Mouse (Mus musculus) retina, embryonic 14.5 days (tissue): ENCODE results near the gene Lmo7.
A peak's percentile ranks its signal among the peaks of the same experiment; 100 is the strongest.

Experiments used
- DNase-seq: peaks from one replicate; pipeline ENCODE4 v3.0.0-alpha.2; 2015; ENCODE audit warnings: low spot score

The Lmo7 gene

DNA sequence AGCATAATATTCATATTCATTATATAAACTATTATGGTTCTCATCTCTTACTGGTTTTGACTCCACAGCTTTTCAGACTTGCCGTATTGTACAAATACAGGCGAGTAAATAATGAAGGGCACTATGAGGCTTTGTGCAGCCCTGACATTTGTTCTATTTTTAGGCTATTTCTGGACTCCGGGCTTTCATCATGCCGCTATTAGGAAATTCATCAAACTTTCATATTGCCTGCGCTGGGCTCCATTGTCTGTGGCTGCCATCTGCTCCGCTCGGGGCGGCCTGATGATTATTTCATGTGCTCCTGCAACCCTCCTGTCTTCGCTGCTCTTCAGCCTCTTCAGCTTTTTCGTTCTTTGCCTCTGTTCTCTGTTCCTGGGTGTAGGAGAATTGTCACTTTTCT, 50.3 kb downstream of the Lmo7 start:
- DNase-seq = peak; percentile 27

DNA sequence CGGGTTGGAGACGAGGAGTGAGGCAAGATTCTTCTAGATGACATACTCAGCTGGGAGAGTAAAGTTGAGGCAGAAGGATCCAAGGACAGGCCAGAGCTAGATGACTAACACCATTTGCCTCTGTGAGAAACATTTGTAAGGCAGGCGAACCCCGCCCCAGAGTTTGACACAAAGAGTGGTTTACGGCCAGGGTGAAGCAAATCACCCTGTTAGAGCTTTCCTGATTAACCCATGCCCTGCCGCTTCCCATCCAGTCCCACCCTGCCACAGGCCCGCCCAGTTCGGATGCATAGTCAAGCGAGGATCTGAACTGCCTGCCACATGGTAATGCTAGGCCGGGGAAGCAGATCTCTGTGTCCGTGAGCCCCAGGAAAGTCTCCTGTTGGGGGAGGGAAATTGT, 51.5 kb downstream of the Lmo7 start:
- DNase-seq = no peak

GRCm38 (mm10) chr14:101781943-101782510, 52.3 kb downstream of the Lmo7 start:
- peak; percentile 63 for DNase-seq

GRCm38 (mm10) chr14:101784315-101784945, 54.7 kb downstream of the Lmo7 start:
- no peak for DNase-seq

DNA sequence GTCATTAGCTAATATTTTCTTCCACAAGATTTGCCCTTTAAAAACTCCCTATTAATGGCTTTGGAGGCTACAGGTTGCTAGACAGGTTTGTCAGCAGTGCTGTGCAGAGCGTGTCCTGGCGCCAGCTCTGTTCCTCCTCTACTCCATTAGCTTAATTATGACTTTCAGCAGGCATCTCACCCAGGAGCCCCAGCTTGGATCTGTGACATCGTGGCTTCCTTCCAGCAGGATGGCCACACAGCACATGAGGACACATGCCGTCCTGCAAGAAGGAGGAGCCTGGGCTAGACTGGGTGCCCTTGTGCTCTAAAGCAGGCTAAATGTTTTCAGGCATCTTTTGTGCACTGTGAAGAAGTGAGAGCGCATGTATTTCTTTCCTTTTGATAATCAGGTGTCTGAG, 58.1 kb downstream of the Lmo7 start:
- DNase-seq = no peak

DNA sequence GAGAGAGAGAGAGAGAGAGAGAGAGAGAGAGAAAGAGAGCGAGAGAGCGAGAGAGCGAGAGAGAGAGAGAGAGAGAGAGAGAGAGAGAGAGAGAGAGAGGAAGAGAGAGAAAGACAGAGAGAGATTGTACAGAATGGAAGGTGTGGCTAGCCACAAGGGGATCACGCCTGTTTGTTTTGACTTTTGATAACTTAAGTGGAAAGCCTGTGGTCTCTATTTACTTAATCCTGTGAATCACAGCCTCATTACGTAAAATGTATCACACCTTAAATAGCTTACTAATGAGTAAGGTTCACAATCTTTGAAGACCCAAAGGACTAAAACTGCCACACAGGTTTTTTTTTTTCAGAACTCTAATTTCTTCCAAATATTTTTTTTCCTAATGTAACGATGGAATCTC, 58.7 kb downstream of the Lmo7 start:
- DNase-seq = no peak

DNA sequence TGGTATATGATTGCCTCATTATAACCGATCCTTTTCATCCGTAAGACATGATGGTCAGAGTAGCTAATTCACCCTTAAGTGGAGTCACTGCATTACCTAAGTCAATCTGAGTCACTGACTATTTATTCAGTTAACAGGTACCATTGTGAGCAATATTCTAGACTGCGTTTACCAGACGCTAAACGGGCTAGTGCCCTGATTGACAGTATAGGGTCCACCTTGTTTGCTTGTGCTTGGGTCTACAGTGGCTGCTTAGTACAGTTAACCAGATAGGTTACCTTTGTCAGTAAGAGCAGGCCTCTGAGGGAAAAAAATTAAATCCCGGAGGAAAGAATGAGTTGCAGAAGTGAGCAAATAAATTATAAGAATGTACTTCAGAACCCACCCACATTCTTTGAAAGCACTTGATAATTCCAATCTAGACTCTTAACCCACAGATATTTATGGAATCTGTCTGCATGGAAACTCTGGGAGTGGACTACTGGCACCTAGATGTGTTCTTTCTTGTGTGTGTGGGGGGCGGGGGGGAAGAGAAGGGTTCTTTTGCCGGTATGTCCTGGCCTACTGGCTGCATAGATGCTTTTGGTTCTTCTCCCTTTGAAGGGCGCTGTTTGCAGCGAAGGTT, 64.9 kb downstream of the Lmo7 start:
- no peak for DNase-seq

DNA sequence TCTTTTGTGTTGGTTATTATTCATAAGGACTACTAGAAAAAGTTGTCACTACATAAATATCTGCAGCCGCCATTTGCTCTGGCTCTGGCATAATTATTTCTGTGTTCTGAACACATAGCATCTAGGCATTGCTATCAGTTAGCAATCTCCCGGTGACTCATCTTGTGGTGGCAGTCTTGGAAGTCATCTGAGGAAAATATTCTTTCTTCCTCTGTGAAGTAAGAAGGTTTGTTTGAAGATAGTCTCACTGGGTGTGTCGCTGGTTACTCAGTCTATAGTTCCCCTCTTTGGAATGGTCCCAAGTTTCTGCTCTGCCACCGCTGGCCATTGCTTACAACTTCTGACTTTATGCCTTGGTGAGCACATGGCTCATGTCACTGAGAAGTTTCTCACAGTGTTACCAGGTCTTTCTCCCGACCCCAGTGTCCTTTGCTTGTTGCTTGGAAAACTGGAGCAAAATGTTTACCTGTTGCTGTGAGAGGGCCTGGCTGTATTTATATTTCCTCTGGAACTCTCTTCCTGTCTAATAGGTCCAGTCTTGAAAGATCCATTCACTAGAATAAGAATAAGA, 68.3 kb downstream of the Lmo7 start:
- no peak for DNase-seq

- DNase-seq = no peak
These were observed 69.0 kb downstream of the Lmo7 start for GRCm38 (mm10) chr14:101798766-101799165.

DNA sequence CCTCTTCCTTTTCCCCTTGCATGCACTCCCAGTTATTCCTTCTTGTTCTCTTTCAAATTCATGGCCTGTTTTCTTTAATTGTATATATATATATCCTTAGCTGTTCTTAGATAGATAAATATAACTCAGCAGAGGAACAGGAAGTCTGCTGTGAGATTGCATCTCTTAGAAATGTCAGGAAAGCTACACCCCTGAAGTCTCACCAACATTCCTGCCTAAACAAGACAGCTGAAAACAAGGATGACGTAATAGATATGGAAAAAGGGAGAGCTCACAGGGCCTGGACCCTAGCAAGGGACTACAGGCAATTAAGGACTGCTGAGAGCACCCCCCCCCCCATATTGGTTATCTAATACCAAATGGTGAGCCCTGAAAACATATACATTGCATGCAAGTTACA, 71.9 kb downstream of the Lmo7 start:
- DNase-seq = no peak

- DNase-seq = no peak
These were observed 74.4 kb downstream of the Lmo7 start for GRCm38 (mm10) chr14:101804119-101804518.

DNA sequence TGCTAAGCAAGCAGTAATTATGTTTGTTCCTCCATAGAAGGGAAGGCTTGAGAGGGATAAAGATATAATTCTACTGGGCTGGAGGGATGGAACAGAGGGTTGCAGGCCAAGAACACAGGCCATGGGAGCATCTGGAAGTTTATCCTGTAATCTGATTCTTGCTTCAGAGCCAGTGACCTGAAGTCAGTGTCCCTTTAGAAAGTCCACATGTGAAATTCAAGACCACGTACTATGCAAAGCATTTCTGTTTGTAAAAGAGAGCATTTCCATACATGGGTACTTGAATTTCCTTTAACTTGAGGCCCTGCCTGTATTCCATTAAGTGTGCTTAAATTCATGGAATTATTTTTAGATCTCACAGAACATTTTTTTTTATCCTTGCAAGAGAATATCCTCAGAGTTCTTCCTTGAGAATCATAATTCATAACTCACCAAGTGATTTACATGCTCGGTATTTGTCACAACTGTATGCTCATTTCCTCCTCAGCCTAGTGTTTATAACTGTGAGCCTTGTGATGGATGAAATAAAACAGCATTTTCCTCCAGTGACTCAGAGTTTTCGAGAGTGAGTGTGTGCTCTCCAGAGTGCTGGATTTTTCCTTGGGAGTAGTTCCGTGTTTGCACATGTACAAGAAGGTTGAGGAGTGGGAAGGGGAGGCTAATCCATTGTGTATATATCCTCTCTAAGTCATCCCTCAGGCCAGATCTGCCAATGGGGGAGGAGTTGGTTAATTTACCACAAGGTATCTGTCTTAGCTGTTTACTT, 75.0 kb downstream of the Lmo7 start:
- DNase-seq = no peak

GRCm38 (mm10) chr14:101805328-101805697, 75.6 kb downstream of the Lmo7 start:
- no peak for DNase-seq

DNA sequence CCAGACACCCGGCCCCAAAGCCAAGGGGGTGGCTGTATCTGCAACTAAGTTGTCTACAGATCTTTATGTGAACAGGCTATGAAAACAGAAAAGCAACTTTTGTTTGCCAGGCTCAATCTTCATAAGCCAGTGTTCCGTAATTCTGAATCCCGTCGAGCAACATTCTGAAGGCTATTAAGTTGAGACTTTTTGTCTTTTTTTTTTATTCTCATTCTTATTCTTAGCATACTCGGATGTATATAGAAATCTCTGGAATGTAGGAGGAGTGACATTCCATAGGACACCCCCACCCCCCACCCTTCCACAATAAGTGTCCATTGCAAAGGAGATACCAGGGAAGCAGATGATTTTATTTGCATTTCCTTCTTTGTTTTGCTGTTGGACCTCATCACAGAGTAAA, 76.3 kb downstream of the Lmo7 start:
- DNase-seq = no peak

DNA sequence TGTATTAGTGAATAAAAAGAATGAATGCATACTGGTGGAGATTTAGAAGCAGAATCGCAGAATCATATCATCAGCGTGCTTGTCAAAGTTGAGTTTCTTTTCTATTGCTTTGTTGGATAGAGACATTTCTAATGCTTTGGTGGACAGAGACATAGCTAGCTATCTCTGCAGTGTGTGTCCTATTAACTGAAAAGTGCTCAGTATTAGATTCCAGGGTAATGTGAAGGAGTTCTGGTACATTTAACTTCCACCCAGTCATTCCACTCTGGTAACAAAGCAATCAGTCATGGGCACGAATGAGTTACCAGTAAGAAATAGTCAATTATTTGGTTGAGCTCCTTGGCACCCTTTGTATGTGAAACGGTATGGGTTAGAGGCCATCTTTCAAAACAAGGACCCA, 76.8 kb downstream of the Lmo7 start:
- DNase-seq = no peak

DNA sequence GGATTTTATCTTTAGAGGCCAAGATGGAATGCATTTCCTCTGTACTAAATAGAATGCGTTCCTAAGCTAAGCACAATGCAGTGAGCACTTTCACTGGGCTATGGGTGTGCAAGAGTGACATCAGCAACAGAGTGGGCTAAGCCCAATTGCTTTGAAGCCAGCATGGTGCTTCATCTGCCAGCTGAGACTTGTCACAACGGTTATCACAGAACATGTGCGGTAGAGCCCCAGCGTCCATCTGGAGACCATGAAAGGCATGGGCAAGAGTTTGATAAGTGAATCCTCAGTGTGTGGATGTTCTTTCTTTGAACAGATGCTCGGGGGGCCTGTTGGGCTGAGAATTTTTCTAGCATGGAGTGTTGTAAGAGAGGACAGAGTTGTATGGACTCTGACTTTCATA, 86.7 kb downstream of the Lmo7 start:
- DNase-seq = no peak

DNA sequence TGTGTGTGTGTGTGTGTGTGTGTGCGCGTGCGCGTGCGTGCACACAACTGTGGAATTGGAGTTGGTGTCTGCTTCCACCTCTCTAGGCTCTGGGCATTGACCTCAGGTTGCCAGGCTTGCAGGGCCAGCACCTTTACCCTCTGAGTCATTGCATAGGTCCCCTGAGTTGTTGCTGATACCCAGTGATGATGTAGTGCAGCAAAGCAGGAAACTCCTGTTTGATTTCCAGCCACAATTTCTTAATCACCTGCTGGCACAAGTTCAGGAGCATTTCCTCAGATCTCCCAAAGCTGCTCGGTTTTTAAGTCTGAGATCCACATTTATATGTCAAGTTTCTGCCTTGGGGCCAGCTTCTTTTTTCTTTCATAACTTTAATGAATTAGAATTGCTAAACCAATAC, 92.6 kb downstream of the Lmo7 start:
- DNase-seq = no peak

DNA sequence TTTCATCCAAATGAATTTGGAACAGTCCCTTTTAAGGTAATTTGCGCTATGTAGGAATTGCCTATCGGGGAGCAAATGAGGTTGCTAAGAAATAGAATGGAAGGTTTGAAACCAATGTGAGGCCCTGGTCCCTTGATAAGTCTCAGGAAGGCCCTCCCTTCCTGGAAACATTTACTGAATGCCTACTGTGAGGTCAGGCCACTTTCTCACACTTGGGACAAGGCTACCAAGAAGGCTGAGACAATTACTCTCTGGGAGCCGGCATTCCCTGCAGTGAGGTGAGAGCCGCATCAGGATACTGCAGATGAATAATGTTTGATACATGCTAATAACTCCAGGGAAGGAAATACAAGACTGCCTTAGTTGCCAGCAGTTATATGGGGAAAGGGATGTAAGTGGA, 93.1 kb downstream of the Lmo7 start:
- no peak for DNase-seq

- DNase-seq = no peak
These were observed 99.9 kb downstream of the Lmo7 start for GRCm38 (mm10) chr14:101829676-101830075.

GRCm38 (mm10) chr14:101830116-101830515, 100.4 kb downstream of the Lmo7 start:
- no peak for DNase-seq

- no peak for DNase-seq
These were observed 104.4 kb downstream of the Lmo7 start for GRCm38 (mm10) chr14:101834109-101834508.

- no peak for DNase-seq
These were observed 106.6 kb downstream of the Lmo7 start for GRCm38 (mm10) chr14:101836401-101836800.

GRCm38 (mm10) chr14:101837176-101837575, 107.4 kb downstream of the Lmo7 start:
- DNase-seq = peak; percentile 17
